Mouse (Mus musculus) T-helper 1 cell (primary cell): Measurements from ENCODE around the gene Cacna1e.

Experiments
- in situ Hi-C: fragments of 300-600 bp; cut with MboI, MseI; formaldehyde crosslinking; loops from one replicate; pipeline ENCODE4 v1.15.1; 2025; ENCODE audit warnings: high pct_unique_total_duplicates

The Cacna1e gene

GRCm38 (mm10) chr1:154520715-154521114 is 363.6 kb downstream of the Cacna1e start:
- in situ Hi-C loops, result no loop called here

- in situ Hi-C loops, result no loop called here
Measured at GRCm38 (mm10) chr1:154515350-154515749, 369.0 kb downstream of the Cacna1e start.

- in situ Hi-C loops, result no loop called here
Measured at GRCm38 (mm10) chr1:154511736-154512135, 372.6 kb downstream of the Cacna1e start.

- in situ Hi-C loops, result no loop called here
Measured at GRCm38 (mm10) chr1:154504005-154504404, 380.3 kb downstream of the Cacna1e start.

- in situ Hi-C loops, result no loop called here
Measured at GRCm38 (mm10) chr1:154500869-154501268, 383.4 kb downstream of the Cacna1e start.

GRCm38 (mm10) chr1:154500187-154500866 is 384.0 kb downstream of the Cacna1e start:
- in situ Hi-C loops, result no loop called here

- in situ Hi-C loops, result no loop called here
Measured at GRCm38 (mm10) chr1:154498821-154499220, 385.5 kb downstream of the Cacna1e start.

- in situ Hi-C loops, result no loop called here
Measured at GRCm38 (mm10) chr1:154491071-154491470, 393.2 kb downstream of the Cacna1e start.

- in situ Hi-C loops, result no loop called here
Measured at GRCm38 (mm10) chr1:154476671-154477070, 407.6 kb downstream of the Cacna1e start.

GRCm38 (mm10) chr1:154475706-154476105 is 408.6 kb downstream of the Cacna1e start:
- in situ Hi-C loops, result no loop called here

GRCm38 (mm10) chr1:154474156-154474555 is 410.1 kb downstream of the Cacna1e start:
- in situ Hi-C loops, result no loop called here

- in situ Hi-C loops, result no loop called here
Measured at GRCm38 (mm10) chr1:154467265-154467664, 417.0 kb downstream of the Cacna1e start.

GRCm38 (mm10) chr1:154461521-154461920 is 422.8 kb downstream of the Cacna1e start:
- in situ Hi-C loops, result no loop called here

GRCm38 (mm10) chr1:154460067-154460466 is 424.2 kb downstream of the Cacna1e start:
- in situ Hi-C loops, result no loop called here

GRCm38 (mm10) chr1:154458601-154459000 is 425.7 kb downstream of the Cacna1e start:
- in situ Hi-C loops, result no loop called here

GRCm38 (mm10) chr1:154450799-154451198 is 433.5 kb downstream of the Cacna1e start:
- in situ Hi-C loops, result no loop called here

- in situ Hi-C loops, result loop anchor here (25.0 kb wide), 1 partner anchor 1016 kb away; no protein-coding TSS in a partner anchor
Measured at GRCm38 (mm10) chr1:154446456-154446855, 437.8 kb downstream of the Cacna1e start.

- in situ Hi-C loops, result loop anchor here (25.0 kb wide), 1 partner anchor 1029 kb away; no protein-coding TSS in a partner anchor
Measured at GRCm38 (mm10) chr1:154433520-154433919, 450.8 kb downstream of the Cacna1e start.

GRCm38 (mm10) chr1:154433112-154433511 is 451.2 kb downstream of the Cacna1e start:
- in situ Hi-C loops, result loop anchor here (25.0 kb wide), 1 partner anchor 1029 kb away; no protein-coding TSS in a partner anchor

GRCm38 (mm10) chr1:154428276-154428675 is 456.0 kb downstream of the Cacna1e start:
- in situ Hi-C loops, result loop anchor here (25.0 kb wide), 1 partner anchor 1034 kb away; no protein-coding TSS in a partner anchor

- in situ Hi-C loops, result no loop called here
Measured at GRCm38 (mm10) chr1:154418278-154418677, 466.0 kb downstream of the Cacna1e start.

- in situ Hi-C loops, result no loop called here
Measured at GRCm38 (mm10) chr1:154416384-154417155, 467.7 kb downstream of the Cacna1e start.

- in situ Hi-C loops, result no loop called here
Measured at GRCm38 (mm10) chr1:154415826-154416225, 468.5 kb downstream of the Cacna1e start.
